Comparison of ENCODE assay signal across 11 mouse cellular contexts in the genomic region with DNA sequence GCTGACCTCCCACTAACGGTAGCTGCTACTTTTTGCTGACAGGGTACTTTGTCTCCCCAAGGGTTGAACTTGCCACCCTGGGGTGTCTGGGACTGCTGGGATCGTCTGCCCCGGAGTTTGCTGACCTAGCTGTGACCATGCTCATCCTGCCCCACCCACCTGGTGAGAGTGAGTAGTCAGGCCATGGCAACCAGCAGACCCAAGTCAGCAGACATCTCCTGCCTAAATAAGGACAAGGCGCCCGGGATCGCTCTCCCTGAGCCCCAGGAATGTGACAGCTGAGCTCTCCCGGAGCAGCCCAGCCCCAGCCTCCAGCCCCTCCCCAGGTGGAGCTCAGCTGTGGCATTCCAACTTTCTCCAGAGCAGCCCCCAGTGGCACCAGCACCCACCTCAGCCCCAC. TPM values are rescaled to one million over a fixed set of nuclear protein-coding genes. Genes with fewer than 3 reads are reported as not detected.
DNase-seq lines count a peak whose midpoint lies in the region; ATAC-seq and TF ChIP-seq lines count a peak whose summit lies in the region.
"Had no signal": no experiment of that assay in that cellular context is flagged by ENCODE, and none has a peak within 500 bp of the region (broad histone marks: within the 10 kb centered on the region; RNA-seq: fewer than 3 reads in every experiment).

No protein-coding gene starts in this region.

- no peaks in the 10 kb centered on the region for H3K36me3 ChIP-seq in lung, embryonic 14.5 days (ENCODE audit: insufficient read depth)
- H3K36me3 ChIP-seq in embryonic facial prominence, embryonic 14.5 days (ENCODE audit: control insufficient read depth, insufficient read depth, low read length) = no peaks in the 10 kb centered on the region
- H3K36me3 ChIP-seq in heart, embryonic 13.5 days = peaks cover 9% of the 10 kb centered on the region
- H3K36me3 ChIP-seq: limb, embryonic 12.5 days had no signal

- no peaks in the 10 kb centered on the region for H3K9me3 ChIP-seq in lung, embryonic 14.5 days (ENCODE audit: low read depth, low read length)
- no peaks in the 10 kb centered on the region for H3K9me3 ChIP-seq in embryonic facial prominence, embryonic 14.5 days (ENCODE audit: control insufficient read depth, low read length)
- no peaks in the 10 kb centered on the region for H3K9me3 ChIP-seq in heart, embryonic 13.5 days
- H3K9me3 ChIP-seq: G1E; limb, embryonic 12.5 days had no signal

- H3K4me1 ChIP-seq in lung, embryonic 14.5 days (ENCODE audit: insufficient read depth) = no peaks in the 10 kb centered on the region
- peaks cover 17% of the 10 kb centered on the region for H3K4me1 ChIP-seq in embryonic facial prominence, embryonic 14.5 days (ENCODE audit: control insufficient read depth, insufficient read depth, low read length)
- peaks cover 97% of the 10 kb centered on the region for H3K4me1 ChIP-seq in heart, embryonic 13.5 days

- no peak for TF ChIP-seq CTCF in lung, embryonic 14.5 days (IDR thresholded peaks at IDR 0.05; ENCODE audit: low read depth)

- H3K4me3 ChIP-seq in lung, embryonic 14.5 days (ENCODE audit: low read depth, low read length) = no peak overlapping the region
- H3K4me3 ChIP-seq in embryonic facial prominence, embryonic 14.5 days (ENCODE audit: low read depth, low read length) = no peak overlapping the region
- peak overlapping the region; percentile 5; the same call in 1 of the 2 replicates for H3K4me3 ChIP-seq in heart, embryonic 13.5 days
- H3K4me3 ChIP-seq: limb, embryonic 12.5 days had no signal

- H3K4me2 ChIP-seq in lung, embryonic 14.5 days = no peak overlapping the region
- H3K4me2 ChIP-seq in embryonic facial prominence, embryonic 14.5 days (ENCODE audit: low read depth, low read length) = no peak overlapping the region
- H3K4me2 ChIP-seq in heart, embryonic 13.5 days = peak overlapping the region; percentile 43
- H3K4me2 ChIP-seq: limb, embryonic 12.5 days had no signal

- peak; percentile 78 for ATAC-seq in lung, embryonic 14.5 days (ENCODE audit: insufficient read depth)
- peak; percentile 85 for ATAC-seq in embryonic facial prominence, embryonic 14.5 days (ENCODE audit: low read depth)
- ATAC-seq in heart, embryonic 13.5 days (ENCODE audit: extremely low read depth, insufficient number of reproducible peaks, low FRiP score, low TSS enrichment) = peak; percentile 64
- ATAC-seq in CD4-positive, CD25-positive, alpha-beta regulatory T cell, adult 4 months = no peak
- ATAC-seq: hindbrain, postnatal 0 days had no signal

- WGBS in lung, embryonic 14.5 days = 4% methylated on average over 7 of the region's 7 CpGs
- 9% methylated on average over 6 of the region's 7 CpGs for WGBS in embryonic facial prominence, embryonic 14.5 days
- WGBS in heart, embryonic 13.5 days = 3% methylated on average over 7 of the region's 7 CpGs

- peak; percentile 44 for DNase-seq in lung, embryonic 14.5 days
- no peak for DNase-seq in lung, postnatal 36 days
- DNase-seq in embryonic facial prominence, embryonic 14.5 days (ENCODE audit: low spot score) = peak; percentile 65
- DNase-seq in skeletal muscle tissue, adult 2 months (ENCODE audit: low read depth, low spot score) = peak; percentile 89
- DNase-seq in cerebellum, postnatal 36 days = no peak
- DNase-seq in frontal cortex, postnatal 36 days (ENCODE audit: low spot score in 2 of 2) = no peak

- H3K27me3 ChIP-seq in lung, embryonic 14.5 days (ENCODE audit: insufficient read depth, low read length) = no peaks in the 10 kb centered on the region
- no peaks in the 10 kb centered on the region for H3K27me3 ChIP-seq in embryonic facial prominence, embryonic 14.5 days (replicated peaks; ENCODE audit: control insufficient read depth, insufficient read depth, low read length)
- H3K27me3 ChIP-seq in heart, embryonic 13.5 days (replicated peaks) = no peaks in the 10 kb centered on the region

- peak overlapping the region; percentile 38; the same call in 1 of the 2 replicates for H3K27ac ChIP-seq in lung, embryonic 14.5 days (ENCODE audit: low read depth)
- no peak overlapping the region for H3K27ac ChIP-seq in embryonic facial prominence, embryonic 14.5 days (replicated peaks; ENCODE audit: low read depth, low read length)
- peak overlapping the region; percentile 99 for H3K27ac ChIP-seq in heart, embryonic 13.5 days (replicated peaks)
- H3K27ac ChIP-seq: hindbrain, postnatal 0 days; limb, embryonic 12.5 days had no signal

- no peak overlapping the region for H3K9ac ChIP-seq in lung, embryonic 14.5 days
- no peak overlapping the region for H3K9ac ChIP-seq in embryonic facial prominence, embryonic 14.5 days (ENCODE audit: low read depth, low read length)
- H3K9ac ChIP-seq in heart, embryonic 13.5 days = peak overlapping the region; percentile 73
- H3K9ac ChIP-seq: limb, embryonic 12.5 days had no signal

RNA-seq across cellular contexts. Expression of gene Jph2, which starts 44.1 kb away (rescaled TPM):
- polyA plus RNA-seq in lung, embryonic 14.5 days (2014; fragmentation: Nextera tagmentation; extraction: Ambion mirVana) = 2.7 and 2.9 TPM in 2 replicates
- polyA plus RNA-seq in embryonic facial prominence, embryonic 14.5 days (2014; fragmentation: Nextera tagmentation; extraction: Ambion mirVana) = 3.5 and 4.1 TPM in 2 replicates
- 41.5 and 42.9 TPM in 2 replicates for polyA plus RNA-seq in heart, embryonic 13.5 days (2015; fragmentation: Nextera tagmentation; extraction: Ambion mirVana)
- polyA plus RNA-seq in CD4-positive, CD25-positive, alpha-beta regulatory T cell, adult 4 months (2017; shearing (Covaris generic)) = not detected
- polyA plus RNA-seq: G1E had no signal

Comparison
In these comparisons a context has a peak if more than half of its experiments do, and no peak if none do; other contexts are left out.
1. DNase-seq: peak in lung, embryonic 14.5 days (single experiment), embryonic facial prominence, embryonic 14.5 days (single experiment) and skeletal muscle tissue, adult 2 months (single experiment); none in lung, postnatal 36 days (single experiment), cerebellum, postnatal 36 days (0 of 2) and frontal cortex, postnatal 36 days (0 of 2).